Mouse (Mus musculus): ENCODE measurements around the gene Olfr965. TPM values are rescaled to one million over a fixed set of nuclear protein-coding genes. Genes with fewer than 3 reads are reported as not detected.

The Olfr965 gene
- polyA plus RNA-seq, 2 experiments, result not detected

DNA sequence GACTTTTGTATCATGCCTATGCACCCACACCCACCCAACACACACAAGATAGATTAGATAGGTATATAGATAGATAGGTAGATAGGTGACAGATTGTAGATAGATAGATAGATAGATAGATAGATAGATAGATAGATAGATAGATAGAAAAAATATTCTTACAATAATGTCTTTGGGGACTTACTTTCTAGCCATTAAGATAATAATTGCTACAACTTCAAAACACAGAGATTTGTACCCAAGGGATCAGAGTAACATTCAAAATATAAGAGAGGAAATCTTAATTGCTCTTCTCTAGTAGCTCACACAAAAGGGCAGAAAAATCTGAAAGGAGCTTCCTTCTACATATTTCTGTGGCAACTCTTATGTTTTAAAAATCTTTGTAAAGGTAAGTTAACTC lies 34.8 kb downstream of the Olfr965 start, which contains the start of gene Olfr967:
TSS of gene Olfr967 (plus strand) at position 301 of the 400 bp plus-strand sequence.
- TF ChIP-seq CTCF (IDR thresholded peaks at IDR 0.05; ENCODE audit: low read depth), result no peak
- no peak for TF ChIP-seq EP300 (IDR thresholded peaks at IDR 0.05; ENCODE audit: low read depth)
- Histone ChIP-seq H3K4me3 (ENCODE audit: insufficient read depth in 1 of 2, low read depth in 2 of 2, low read length in 2 of 2) (no peak within 1 kb of the TSS), H3K27ac (no peak within 1 kb of the TSS), H3K9me3 (ENCODE audit: control insufficient read depth, low read length) (no peaks in the 10 kb centered on the region), H3K4me2 (ENCODE audit: low read depth) (no peak within 1 kb of the TSS), H3K27me3 (ENCODE audit: control insufficient read depth, insufficient read depth, low read length) (no peaks in the 10 kb centered on the region), H3K9ac (replicated peaks) (no peak within 1 kb of the TSS), H3K4me1 (replicated peaks; ENCODE audit: control insufficient read depth in 2 of 2, insufficient read depth in 2 of 2, low read length in 1 of 2) (no peaks in the 10 kb centered on the region), H3K36me3 (replicated peaks; ENCODE audit: control insufficient read depth, insufficient read depth, low read depth) (no peaks in the 10 kb centered on the region)
- DNase-seq (ENCODE audit: low read depth in 3 of 3, low spot score in 3 of 3) (no peak), ATAC-seq (ENCODE audit: insufficient read depth) (no peak)

DNA sequence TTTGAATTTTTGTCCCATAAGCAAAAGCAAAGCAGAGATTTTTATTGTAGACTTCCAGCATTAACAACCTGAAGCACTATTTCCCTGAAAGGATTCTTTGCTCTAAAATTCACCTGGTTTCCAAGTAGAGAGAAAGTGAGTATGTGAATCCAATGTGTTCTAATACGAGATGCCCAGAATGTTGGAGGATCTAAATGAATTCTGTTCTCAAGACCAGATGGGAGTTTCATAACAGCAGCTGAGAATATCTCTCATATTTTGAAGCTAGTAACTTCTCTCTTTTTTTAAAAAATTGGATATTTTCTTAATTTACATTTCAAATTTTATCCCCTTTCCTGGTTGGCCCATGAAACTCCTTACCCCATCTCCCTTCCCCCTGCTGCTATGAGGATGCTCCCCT lies 35.3 kb downstream of the Olfr965 start:
- TF ChIP-seq EP300 (IDR thresholded peaks at IDR 0.05; ENCODE audit: low read depth) (no peak), CTCF (IDR thresholded peaks at IDR 0.05; ENCODE audit: low read depth) (no peak)

More for the DNA sequence above, 35.3 kb downstream of the Olfr965 start:
- H3K27me3 ChIP-seq (ENCODE audit: control insufficient read depth, insufficient read depth, low read length), result no peaks in the 10 kb centered on the region
- WGBS (ENCODE audit: insufficient replicate concordance), result 59% methylated on average over 1 of the region's 1 CpGs
- no peak overlapping the region for H3K4me3 ChIP-seq (ENCODE audit: insufficient read depth in 1 of 2, low read depth in 2 of 2, low read length in 2 of 2)
- no peak overlapping the region for H3K4me2 ChIP-seq (ENCODE audit: low read depth)
- no peaks in the 10 kb centered on the region for H3K9me3 ChIP-seq (ENCODE audit: control insufficient read depth, low read length)
- no peaks in the 10 kb centered on the region for H3K36me3 ChIP-seq (replicated peaks; ENCODE audit: control insufficient read depth, insufficient read depth, low read depth)
- DNase-seq (ENCODE audit: low read depth in 3 of 3, low spot score in 3 of 3), result no peak
- H3K4me1 ChIP-seq (replicated peaks; ENCODE audit: control insufficient read depth in 2 of 2, insufficient read depth in 2 of 2, low read length in 1 of 2), result no peaks in the 10 kb centered on the region
- no peak overlapping the region for H3K27ac ChIP-seq
- no peak for ATAC-seq (ENCODE audit: insufficient read depth)
- no peak overlapping the region for H3K9ac ChIP-seq (replicated peaks)

Other genes with a start within 250 kb of the Olfr965 start
- not detected in 2 replicates for gene Olfr955, start 239.4 kb upstream of the Olfr965 start, polyA plus RNA-seq (2012; rRNA removed)
- not detected in 2 replicates for gene Olfr955, start 239.4 kb upstream of the Olfr965 start, polyA plus RNA-seq (2014; fragmentation: Nextera tagmentation; extraction: Ambion mirVana)
- gene Olfr44, start 217.4 kb upstream of the Olfr965 start, polyA plus RNA-seq (2012; rRNA removed), result not detected in 2 replicates
- gene Olfr44, start 217.4 kb upstream of the Olfr965 start, polyA plus RNA-seq (2014; fragmentation: Nextera tagmentation; extraction: Ambion mirVana), result not detected in 2 replicates
- gene Olfr957, start 195.5 kb upstream of the Olfr965 start, polyA plus RNA-seq (2012; rRNA removed), result not detected in 2 replicates
- gene Olfr957, start 195.5 kb upstream of the Olfr965 start, polyA plus RNA-seq (2014; fragmentation: Nextera tagmentation; extraction: Ambion mirVana), result not detected in 2 replicates
- not detected in 2 replicates for gene Olfr958, start 157.3 kb upstream of the Olfr965 start, polyA plus RNA-seq (2012; rRNA removed)
- not detected in 2 replicates for gene Olfr958, start 157.3 kb upstream of the Olfr965 start, polyA plus RNA-seq (2014; fragmentation: Nextera tagmentation; extraction: Ambion mirVana)
- gene Olfr959, start 135.8 kb upstream of the Olfr965 start, polyA plus RNA-seq (2012; rRNA removed), result not detected in 2 replicates
- not detected in 2 replicates for gene Olfr959, start 135.8 kb upstream of the Olfr965 start, polyA plus RNA-seq (2014; fragmentation: Nextera tagmentation; extraction: Ambion mirVana)
- 1.0 and 1.3 TPM in 2 replicates for gene AW551984, start 107.0 kb upstream of the Olfr965 start, polyA plus RNA-seq (2012; rRNA removed)
- 1.5 and 2.1 TPM in 2 replicates for gene AW551984, start 107.0 kb upstream of the Olfr965 start, polyA plus RNA-seq (2014; fragmentation: Nextera tagmentation; extraction: Ambion mirVana)
- gene Olfr148, start 100.7 kb upstream of the Olfr965 start, polyA plus RNA-seq (2012; rRNA removed), result not detected in 2 replicates
- not detected in 2 replicates for gene Olfr148, start 100.7 kb upstream of the Olfr965 start, polyA plus RNA-seq (2014; fragmentation: Nextera tagmentation; extraction: Ambion mirVana)
- gene Olfr960, start 90.0 kb upstream of the Olfr965 start, polyA plus RNA-seq (2012; rRNA removed), result not detected in 2 replicates
- not detected in 2 replicates for gene Olfr960, start 90.0 kb upstream of the Olfr965 start, polyA plus RNA-seq (2014; fragmentation: Nextera tagmentation; extraction: Ambion mirVana)
- not detected in 2 replicates for gene Olfr961, start 66.3 kb upstream of the Olfr965 start, polyA plus RNA-seq (2012; rRNA removed)
- gene Olfr961, start 66.3 kb upstream of the Olfr965 start, polyA plus RNA-seq (2014; fragmentation: Nextera tagmentation; extraction: Ambion mirVana), result not detected in 2 replicates
- not detected in 2 replicates for gene Olfr963, start 44.1 kb upstream of the Olfr965 start, polyA plus RNA-seq (2012; rRNA removed)
- not detected in 2 replicates for gene Olfr963, start 44.1 kb upstream of the Olfr965 start, polyA plus RNA-seq (2014; fragmentation: Nextera tagmentation; extraction: Ambion mirVana)
- not detected in 2 replicates for gene Olfr149, start 4.2 kb upstream of the Olfr965 start, polyA plus RNA-seq (2012; rRNA removed)
- not detected in 2 replicates for gene Olfr149, start 4.2 kb upstream of the Olfr965 start, polyA plus RNA-seq (2014; fragmentation: Nextera tagmentation; extraction: Ambion mirVana)
- gene Olfr150, start 19.6 kb downstream of the Olfr965 start, polyA plus RNA-seq (2012; rRNA removed), result not detected in 2 replicates
- not detected in 2 replicates for gene Olfr150, start 19.6 kb downstream of the Olfr965 start, polyA plus RNA-seq (2014; fragmentation: Nextera tagmentation; extraction: Ambion mirVana)
- gene Olfr967, start 34.9 kb downstream of the Olfr965 start, polyA plus RNA-seq (2012; rRNA removed), result not detected in 2 replicates
- gene Olfr967, start 34.9 kb downstream of the Olfr965 start, polyA plus RNA-seq (2014; fragmentation: Nextera tagmentation; extraction: Ambion mirVana), result not detected in 2 replicates
- gene Olfr968, start 71.9 kb downstream of the Olfr965 start, polyA plus RNA-seq (2012; rRNA removed), result not detected in 2 replicates
- not detected in 2 replicates for gene Olfr968, start 71.9 kb downstream of the Olfr965 start, polyA plus RNA-seq (2014; fragmentation: Nextera tagmentation; extraction: Ambion mirVana)
- not detected in 2 replicates for gene Olfr969, start 79.6 kb downstream of the Olfr965 start, polyA plus RNA-seq (2012; rRNA removed)
- gene Olfr969, start 79.6 kb downstream of the Olfr965 start, polyA plus RNA-seq (2014; fragmentation: Nextera tagmentation; extraction: Ambion mirVana), result not detected in 2 replicates
- gene Olfr970, start 97.5 kb downstream of the Olfr965 start, polyA plus RNA-seq (2012; rRNA removed), result not detected in 2 replicates
- not detected in 2 replicates for gene Olfr970, start 97.5 kb downstream of the Olfr965 start, polyA plus RNA-seq (2014; fragmentation: Nextera tagmentation; extraction: Ambion mirVana)
- not detected in 2 replicates for gene Olfr971, start 125.5 kb downstream of the Olfr965 start, polyA plus RNA-seq (2012; rRNA removed)
- not detected in 2 replicates for gene Olfr971, start 125.5 kb downstream of the Olfr965 start, polyA plus RNA-seq (2014; fragmentation: Nextera tagmentation; extraction: Ambion mirVana)
- gene Olfr972, start 155.1 kb downstream of the Olfr965 start, polyA plus RNA-seq (2012; rRNA removed), result not detected in 2 replicates
- gene Olfr972, start 155.1 kb downstream of the Olfr965 start, polyA plus RNA-seq (2014; fragmentation: Nextera tagmentation; extraction: Ambion mirVana), result not detected in 2 replicates
- not detected in 2 replicates for gene Olfr229, start 196.0 kb downstream of the Olfr965 start, polyA plus RNA-seq (2012; rRNA removed)
- gene Olfr229, start 196.0 kb downstream of the Olfr965 start, polyA plus RNA-seq (2014; fragmentation: Nextera tagmentation; extraction: Ambion mirVana), result not detected in 2 replicates
- not detected in 2 replicates for gene Olfr974, start 226.1 kb downstream of the Olfr965 start, polyA plus RNA-seq (2012; rRNA removed)
- not detected in 2 replicates for gene Olfr974, start 226.1 kb downstream of the Olfr965 start, polyA plus RNA-seq (2014; fragmentation: Nextera tagmentation; extraction: Ambion mirVana)
- not detected in 2 replicates for gene Olfr975, start 240.7 kb downstream of the Olfr965 start, polyA plus RNA-seq (2012; rRNA removed)
- gene Olfr975, start 240.7 kb downstream of the Olfr965 start, polyA plus RNA-seq (2014; fragmentation: Nextera tagmentation; extraction: Ambion mirVana), result not detected in 2 replicates
- not detected in 2 replicates for gene Olfr976, start 249.8 kb downstream of the Olfr965 start, polyA plus RNA-seq (2012; rRNA removed)
- not detected in 2 replicates for gene Olfr976, start 249.8 kb downstream of the Olfr965 start, polyA plus RNA-seq (2014; fragmentation: Nextera tagmentation; extraction: Ambion mirVana)